Mouse (Mus musculus) small intestine, adult 2 months (tissue): ENCODE results near the gene Dctn2. TPM values are rescaled to one million over a fixed set of nuclear protein-coding genes. Genes with fewer than 3 reads are reported as not detected.
A peak's percentile ranks its signal among the peaks of the same experiment; 100 is the strongest.

Source experiments
- H3K27ac ChIP-seq: fragments of 200-500 bp; 2 replicates; pipeline ENCODE4 v1.5.1; 2012; ENCODE audit warnings: low read depth, low read length, control low read depth, inconsistent platforms; ENCODE audit not compliant: insufficient read depth
- H3K27me3 ChIP-seq: fragments of 200-500 bp; 2 replicates; pipeline ENCODE4 v1.6.1; 2012; ENCODE audit warnings: mild to moderate bottlenecking, moderate library complexity, low read length, inconsistent platforms; ENCODE audit not compliant: control insufficient read depth, insufficient read depth
- H3K36me3 ChIP-seq: fragments of 200-500 bp; 2 replicates; pipeline ENCODE4 v1.6.1; 2012; ENCODE audit warnings: mild to moderate bottlenecking, low read length, control low read depth, inconsistent platforms; ENCODE audit not compliant: control insufficient read depth, insufficient read depth
- H3K4me1 ChIP-seq: fragments of 200-500 bp; 2 replicates; pipeline ENCODE4 v1.6.1; 2012; ENCODE audit warnings: low read length, inconsistent platforms, mixed read lengths; ENCODE audit not compliant: control insufficient read depth, insufficient read depth, insufficient read length
- H3K4me3 ChIP-seq: fragments of 200-500 bp; 2 replicates; pipeline ENCODE4 v1.5.1; 2012; ENCODE audit warnings: low read depth, mild to moderate bottlenecking, control low read depth, inconsistent platforms, low read length, moderate library complexity
- CTCF ChIP-seq: fragments of 200-500 bp; IDR thresholded peaks from 2 replicates; pipeline ENCODE4 v1.5.1; 2012; ENCODE audit warnings: low read depth, mild to moderate bottlenecking, control low read depth, inconsistent platforms, low read length, moderate library complexity, mixed read lengths; ENCODE audit not compliant: insufficient replicate concordance, insufficient read length; ENCODE audit errors: extremely low read depth
- POLR2A ChIP-seq: fragments of 200-500 bp; IDR thresholded peaks from 2 replicates; pipeline ENCODE4 v1.6.1; 2012; ENCODE audit warnings: low read depth, mild to moderate bottlenecking, control low read depth, inconsistent platforms, low read length, moderate library complexity
- WGBS: fragments of 180-500 bp; shearing (Covaris S2); methylation state at CpG from one replicate; pipeline ENCODE4 v1.1.7; 2018; 5-methylcytosine and 5-hydroxymethylcytosine counted together
- polyA plus RNA-seq: library from polyadenylated mRNA; depleted of rRNA; stranded (reverse); fragments of >200 nt; gene quantifications from 2 replicates; pipeline ENCODE4 v1.2.3, GENCODE M21; 2012

Gene Dctn2
- polyA plus RNA-seq, 1 experiment = 190 TPM

DNA sequence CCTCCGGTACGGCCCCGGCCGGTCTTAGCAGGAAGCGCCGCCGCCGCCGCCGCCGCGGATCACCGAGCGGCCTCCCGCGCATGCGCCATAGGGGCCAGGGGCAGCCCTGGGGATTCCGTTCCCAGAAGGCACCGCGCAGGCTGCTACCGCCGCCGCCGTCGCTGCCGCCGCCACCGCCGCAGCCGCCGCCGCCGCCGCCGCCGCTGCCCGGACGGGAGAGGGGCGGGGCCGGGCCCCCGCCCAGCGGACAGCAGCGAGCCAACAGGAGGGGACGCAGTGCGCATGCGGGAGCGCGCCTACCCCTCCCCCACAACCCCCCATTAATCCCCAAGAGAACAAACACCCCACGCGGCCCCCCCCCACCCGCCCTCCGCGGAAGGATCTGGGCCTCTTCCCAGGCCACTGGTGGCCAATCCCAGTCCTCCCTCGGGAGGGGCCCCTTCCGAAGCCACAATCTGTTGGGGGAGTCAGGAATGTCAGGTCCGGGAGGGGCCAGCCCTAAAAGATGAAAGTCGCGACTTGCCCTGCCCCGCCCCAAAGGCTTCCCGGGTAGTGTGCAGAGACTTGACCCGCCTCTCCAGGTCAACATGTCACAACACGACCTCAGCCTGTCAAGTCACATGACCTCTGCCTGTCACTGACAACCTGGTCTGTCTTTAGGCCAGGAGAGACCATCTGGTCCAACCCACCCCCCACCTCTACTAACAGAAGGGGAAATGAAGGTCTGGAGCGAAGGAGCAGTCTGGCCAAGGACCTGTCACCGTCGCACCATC is 22.8 kb downstream of the Dctn2 start, which contains the start of gene Mbd6:
Mbd6 (minus strand) TSS at position 219 of the 773 bp plus-strand sequence.
- Histone ChIP-seq H3K4me1 (peaks cover 28% of the 10 kb centered on the region), H3K36me3 (peaks cover 42% of the 10 kb centered on the region), H3K27me3 (no peaks in the 10 kb centered on the region), H3K4me3 (peak within 1 kb of the TSS; percentile 97), H3K27ac (peak within 1 kb of the TSS; percentile 96)
- under 1% methylated on average over 57 of the region's 65 CpGs for WGBS
- TF ChIP-seq POLR2A (peak; percentile 16; the same call in 1 of the 2 replicates), CTCF (no peak)

DNA sequence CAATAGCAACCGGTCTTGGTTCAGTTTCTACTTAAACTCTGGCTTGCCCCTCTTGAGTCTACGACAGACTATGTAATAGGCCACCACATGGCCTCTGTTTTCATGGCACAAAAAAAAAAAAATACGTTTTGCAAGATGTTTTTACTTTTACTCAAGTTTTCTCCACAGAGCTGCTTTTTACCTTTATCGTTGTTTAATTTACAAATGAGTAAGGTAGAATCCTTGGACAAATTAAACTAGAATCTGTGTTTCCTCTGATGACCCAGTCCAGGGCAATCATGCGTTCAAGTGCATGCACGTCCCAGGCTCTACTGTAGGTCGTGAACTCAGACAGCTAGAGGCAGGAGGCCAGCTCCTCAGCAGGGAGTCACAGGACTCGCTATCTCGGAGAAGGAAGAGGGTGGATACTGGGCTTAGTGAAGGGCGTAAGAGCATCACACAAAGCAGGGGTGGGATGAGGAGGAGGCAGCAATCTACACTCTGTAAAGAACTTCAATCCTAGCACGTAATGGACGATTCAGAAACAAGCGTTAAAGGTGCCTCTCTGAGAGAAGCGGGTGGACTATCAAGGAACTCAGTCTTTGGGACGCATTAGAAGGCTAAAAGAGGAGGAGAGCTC is 23.5 kb downstream of the Dctn2 start:
- TF ChIP-seq POLR2A (no peak; the same call in 1 of the 2 replicates), CTCF (no peak)
- Histone ChIP-seq H3K4me3 (peak overlapping the region; percentile 97), H3K4me1 (peaks cover 28% of the 10 kb centered on the region), H3K36me3 (peaks cover 37% of the 10 kb centered on the region), H3K27me3 (no peaks in the 10 kb centered on the region), H3K27ac (peak overlapping the region; percentile 96)
- WGBS = under 1% methylated on average over 15 of the region's 15 CpGs

DNA sequence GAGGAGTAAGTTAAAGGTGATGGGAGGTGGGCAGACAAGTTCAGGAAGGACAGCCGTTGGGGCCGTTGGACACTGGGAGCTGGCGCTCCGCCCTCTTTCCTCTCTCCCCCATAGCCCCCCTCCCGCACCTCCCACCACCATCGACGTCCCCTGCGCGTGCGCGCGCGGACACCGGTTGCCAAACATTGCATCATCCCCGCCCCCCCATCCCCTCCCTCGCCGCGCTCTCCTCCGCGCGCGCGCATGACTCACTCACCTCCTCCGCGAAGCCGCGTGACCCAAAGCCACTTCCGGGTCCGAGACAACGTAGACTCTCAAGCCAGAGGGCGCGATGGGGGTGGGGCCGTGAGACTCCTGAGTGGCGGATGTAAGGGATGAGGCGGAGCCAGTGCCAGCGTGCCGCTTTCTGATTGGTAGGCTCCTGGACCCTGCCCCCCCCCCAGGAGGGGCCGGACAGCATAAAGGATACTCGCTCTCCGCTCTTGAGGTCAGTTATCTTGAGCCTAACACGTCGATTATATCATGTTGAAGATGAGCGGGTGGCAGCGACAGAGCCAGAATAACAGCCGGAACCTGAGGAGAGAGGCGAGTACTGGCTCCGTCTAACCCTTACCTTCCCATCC is 24.2 kb downstream of the Dctn2 start:
- peaks cover 38% of the 10 kb centered on the region for H3K36me3 ChIP-seq
- peak overlapping the region; percentile 65 for H3K4me3 ChIP-seq
- under 1% methylated on average over 44 of the region's 47 CpGs for WGBS

DNA sequence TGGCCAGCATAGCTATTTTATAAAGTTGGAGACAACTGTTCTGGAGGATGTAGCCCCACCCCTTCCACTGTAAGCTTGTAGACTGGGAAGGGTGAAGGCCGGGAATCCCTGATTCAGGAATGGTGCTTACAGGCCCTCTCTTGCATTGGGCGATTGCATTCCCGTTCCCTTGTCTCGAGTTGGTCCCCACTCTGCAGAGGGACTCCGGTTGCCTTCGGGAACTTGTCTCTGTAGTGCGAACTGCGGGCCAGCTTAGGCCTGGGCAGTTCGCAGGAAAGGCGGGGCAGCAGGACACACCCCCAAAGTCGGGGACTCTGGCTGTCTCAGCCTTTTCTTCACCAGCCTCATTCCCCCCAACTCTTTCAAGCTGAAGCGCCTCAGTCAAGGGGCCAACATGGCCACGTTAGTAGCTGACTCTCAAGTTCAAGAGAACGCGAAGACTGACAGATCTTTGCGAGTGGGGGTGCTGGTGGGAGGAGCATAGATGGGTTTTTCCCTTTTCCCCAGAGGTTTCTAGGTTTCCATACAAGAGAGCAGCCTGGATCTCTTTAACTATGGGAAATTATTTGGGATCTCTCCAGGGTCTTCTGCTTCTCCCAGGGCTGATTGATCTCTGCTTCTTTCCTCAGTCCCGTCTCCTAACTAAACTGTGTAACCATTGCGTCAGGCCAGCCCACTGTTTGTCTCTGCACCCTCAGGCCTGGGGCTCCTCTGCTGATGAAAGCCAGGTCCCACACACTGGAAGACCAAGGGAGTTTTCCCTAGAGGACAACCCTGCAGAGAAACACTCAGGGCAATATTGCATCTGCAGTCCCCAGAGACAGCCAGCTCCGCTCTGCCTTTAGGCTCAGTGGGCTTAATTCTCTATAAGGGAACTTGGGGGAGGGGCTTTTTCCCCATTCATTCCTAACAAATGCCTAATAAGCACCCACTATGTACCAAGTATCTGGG is 25.0 kb downstream of the Dctn2 start:
- H3K4me3 ChIP-seq = peak overlapping the region; percentile 65
- TF ChIP-seq CTCF (no peak), POLR2A (no peak)
- no peaks in the 10 kb centered on the region for H3K27me3 ChIP-seq
- H3K4me1 ChIP-seq = peaks cover 28% of the 10 kb centered on the region
- 4% methylated on average over 19 of the region's 19 CpGs for WGBS
- H3K36me3 ChIP-seq = peaks cover 38% of the 10 kb centered on the region
- peak overlapping the region; percentile 78 for H3K27ac ChIP-seq

More for the DNA sequence above, 24.2 kb downstream of the Dctn2 start:
- peaks cover 28% of the 10 kb centered on the region for H3K4me1 ChIP-seq
- H3K27ac ChIP-seq = peak overlapping the region; percentile 96
- no peaks in the 10 kb centered on the region for H3K27me3 ChIP-seq
- TF ChIP-seq CTCF (no peak), POLR2A (peak; percentile 98)

- 9% methylated on average over 5 of the region's 5 CpGs for WGBS
- TF ChIP-seq POLR2A = no peak
- no peak for TF ChIP-seq CTCF
- no peak overlapping the region; the same call in 1 of the 2 replicates for H3K27ac ChIP-seq
- no peaks in the 10 kb centered on the region for H3K27me3 ChIP-seq
- H3K4me3 ChIP-seq = no peak overlapping the region
- H3K36me3 ChIP-seq = peaks cover 37% of the 10 kb centered on the region
- H3K4me1 ChIP-seq = peaks cover 21% of the 10 kb centered on the region
Measured at GRCm38 (mm10) chr10:127291881-127292638, 25.9 kb downstream of the Dctn2 start.
